Mouse (Mus musculus) liver, adult 2 months (tissue): ENCODE data around the gene Zdhhc7.

Experiments used
- CTCF ChIP-seq: fragments of 200-500 bp; IDR thresholded peaks from 2 replicates; pipeline ENCODE4 v1.5.1; 2011; ENCODE audit warnings: low read depth, low read length, control low read depth
- POLR2A ChIP-seq: fragments of 200-500 bp; IDR thresholded peaks from 2 replicates; pipeline ENCODE4 v1.6.1; 2011; ENCODE audit warnings: low read length, control low read depth; ENCODE audit not compliant: insufficient read depth; ENCODE audit errors: extremely low read depth

GRCm38 (mm10) chr8:120050376-120050775 lies 50.9 kb downstream of the Zdhhc7 start:
- TF ChIP-seq CTCF = no peak
- TF ChIP-seq POLR2A = no peak
